Mouse (Mus musculus) lung, postnatal 36 days (tissue): ENCODE results near the gene Eid2.
"Not testable (repeated sequence)": the region's sequence is repeated elsewhere in the genome, so short reads cannot be mapped to it uniquely, and the experiment has no call there.

Experiments
- DNase-seq: peaks from one replicate; pipeline ENCODE4 v3.0.0; 2022; ENCODE audit warnings: mixed read lengths

The Eid2 gene

DNA sequence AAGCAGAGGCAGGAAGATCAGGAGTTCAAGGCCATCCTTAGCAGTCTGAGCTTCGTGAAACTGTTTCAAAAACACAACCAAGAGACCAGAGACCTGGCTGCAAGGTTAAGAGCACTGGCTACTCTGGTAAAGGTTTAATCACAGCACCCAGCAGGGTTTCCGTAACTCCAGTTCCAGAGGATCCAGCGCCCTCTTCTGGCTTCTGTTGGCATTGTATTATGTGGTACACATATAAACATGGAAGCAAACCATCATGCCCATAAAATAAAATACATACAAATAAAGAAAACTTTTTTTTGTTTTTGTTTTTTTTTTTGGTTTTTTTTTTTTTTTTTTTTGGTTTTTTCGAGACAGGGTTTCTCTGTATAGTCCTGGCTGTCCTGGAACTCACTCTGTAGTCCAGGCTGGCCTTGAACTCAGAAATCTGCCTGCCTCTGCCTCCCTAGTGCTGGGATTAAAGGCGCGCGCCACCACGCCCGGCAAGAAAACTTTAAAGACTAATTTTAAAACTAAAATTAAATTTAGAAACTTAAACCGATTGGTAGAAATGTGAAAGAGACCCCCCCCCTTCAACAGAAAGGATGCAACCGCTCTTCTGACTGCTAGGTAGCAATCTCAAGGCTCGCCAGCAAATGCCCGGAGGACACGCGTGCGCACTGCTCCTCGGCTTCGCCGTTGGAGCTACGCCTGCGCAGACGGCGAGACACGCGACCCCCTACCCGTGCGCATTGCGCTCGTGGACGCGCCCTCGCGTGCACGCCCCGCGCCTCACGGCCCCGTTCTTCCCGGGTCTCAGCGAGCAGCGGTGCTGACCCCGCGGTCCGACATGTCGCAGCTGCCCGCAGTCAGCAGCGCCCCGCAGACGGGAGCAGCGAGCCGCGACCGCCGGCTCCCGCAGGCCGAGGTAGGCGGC lies at the start of gene Eid2:
Gene Eid2 (plus strand): TSS at position 753 of the 913 bp plus-strand sequence.
- peak; percentile 76 for DNase-seq

DNA sequence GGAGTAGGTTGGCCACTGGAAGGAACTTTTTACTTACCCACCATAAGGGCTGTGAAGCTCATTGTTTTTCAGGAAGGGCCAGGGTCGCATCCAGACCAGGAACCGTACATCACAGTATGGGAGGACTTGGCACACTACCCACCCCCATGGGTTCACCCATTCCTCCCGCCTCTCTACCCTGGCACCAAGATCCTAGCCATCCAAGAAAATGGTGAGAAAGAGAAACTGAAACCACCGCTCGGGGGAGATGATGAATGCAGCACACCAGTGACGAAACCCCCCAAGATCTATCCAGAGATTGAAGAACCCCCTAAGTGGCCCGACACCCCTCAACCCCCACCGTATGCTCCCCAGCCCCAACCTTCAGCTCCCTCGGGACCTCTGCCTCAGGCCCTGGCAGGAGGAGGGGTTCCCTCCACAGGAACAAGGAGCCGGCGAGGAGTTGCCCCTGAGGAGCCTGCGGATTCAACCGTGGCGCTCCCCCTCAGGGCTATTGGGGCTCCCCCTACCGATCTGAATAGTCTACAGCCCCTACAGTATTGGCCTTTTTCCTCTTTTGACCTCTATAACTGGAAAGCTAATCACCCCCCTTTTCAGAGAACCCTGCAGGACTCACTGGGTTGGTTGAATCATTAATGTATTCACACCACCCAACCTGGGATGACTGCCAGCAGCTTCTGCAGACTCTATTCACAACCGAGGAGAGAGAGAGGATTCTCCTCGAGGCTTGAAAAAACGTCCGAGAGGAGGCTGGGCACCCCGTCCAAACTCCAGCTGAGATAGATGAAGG lies 48.5 kb upstream of the Eid2 start:
- DNase-seq = not testable (repeated sequence)

GRCm38 (mm10) chr7:28226836-28227235 lies 40.8 kb upstream of the Eid2 start:
- not testable (repeated sequence) for DNase-seq

GRCm38 (mm10) chr7:28227421-28227820 lies 40.3 kb upstream of the Eid2 start:
- DNase-seq = not testable (repeated sequence)

- DNase-seq = not testable (repeated sequence)
Observed at GRCm38 (mm10) chr7:28243943-28244342, 23.7 kb upstream of the Eid2 start.

- DNase-seq = no peak
Observed at GRCm38 (mm10) chr7:28248957-28249356, 18.7 kb upstream of the Eid2 start.

GRCm38 (mm10) chr7:28251976-28252375 lies 15.7 kb upstream of the Eid2 start:
- DNase-seq = no peak

DNA sequence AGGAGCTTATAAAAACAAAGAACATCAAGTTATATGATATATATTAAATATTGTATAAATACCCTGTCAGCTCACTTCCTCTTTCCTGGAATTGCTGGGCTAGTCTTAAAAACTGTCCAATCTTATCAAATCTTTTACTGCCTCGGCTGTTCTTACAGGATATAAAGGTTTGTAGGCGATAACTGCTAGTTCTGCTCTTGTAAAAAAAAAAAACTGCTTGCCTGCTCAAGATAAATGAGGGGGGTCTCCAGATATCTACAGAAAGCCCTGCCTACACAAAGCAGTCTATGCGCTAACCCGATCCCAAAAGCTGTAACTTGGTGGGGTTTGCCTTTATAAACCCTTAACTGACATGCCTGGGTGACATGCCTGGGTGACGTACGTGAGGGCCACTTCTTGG lies 13.1 kb upstream of the Eid2 start:
- DNase-seq = no peak

GRCm38 (mm10) chr7:28255476-28255875 lies 12.2 kb upstream of the Eid2 start:
- DNase-seq = no peak

DNA sequence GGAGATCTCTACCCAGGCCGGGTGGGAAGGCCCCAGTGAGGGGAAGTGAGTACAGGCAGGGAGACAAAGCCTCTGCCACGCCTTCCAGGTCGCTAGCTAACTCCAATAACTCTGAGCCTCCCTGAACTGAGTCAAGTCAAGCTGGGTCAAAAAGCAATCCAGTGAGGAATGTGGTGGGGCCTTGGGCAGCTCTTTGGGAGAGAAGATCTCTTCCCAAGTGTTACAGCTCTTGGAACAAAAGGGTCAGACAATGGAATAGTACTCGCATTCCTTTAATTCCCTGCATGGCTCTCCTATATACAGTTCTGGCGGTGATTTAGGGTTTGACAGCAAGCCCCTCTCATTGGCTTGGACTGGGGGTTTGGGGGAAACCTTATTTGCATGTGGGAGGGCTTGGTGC lies 4.8 kb upstream of the Eid2 start:
- no peak for DNase-seq

DNA sequence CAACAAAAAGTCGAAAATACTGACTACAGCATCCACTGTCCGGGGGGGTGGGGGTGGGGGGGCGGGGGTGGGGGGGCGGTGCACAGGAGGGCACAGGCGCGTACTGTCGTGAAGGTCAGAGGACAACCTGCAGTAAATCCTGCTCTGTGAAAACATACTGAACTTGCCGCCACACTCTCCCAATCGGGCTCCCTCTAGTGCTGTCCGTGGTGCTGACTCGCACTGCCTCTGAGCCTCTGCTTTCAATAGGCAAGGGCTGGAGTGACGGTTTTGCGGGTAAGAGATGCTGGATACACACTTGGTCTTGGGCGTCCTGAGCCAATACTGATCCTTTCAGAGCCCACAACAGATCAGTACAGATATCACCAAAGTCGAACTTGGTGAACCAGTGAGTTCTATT lies 3.9 kb upstream of the Eid2 start:
- peak; percentile 70 for DNase-seq

- DNase-seq = no peak
Observed at GRCm38 (mm10) chr7:28265391-28265790, 2.3 kb upstream of the Eid2 start.

DNA sequence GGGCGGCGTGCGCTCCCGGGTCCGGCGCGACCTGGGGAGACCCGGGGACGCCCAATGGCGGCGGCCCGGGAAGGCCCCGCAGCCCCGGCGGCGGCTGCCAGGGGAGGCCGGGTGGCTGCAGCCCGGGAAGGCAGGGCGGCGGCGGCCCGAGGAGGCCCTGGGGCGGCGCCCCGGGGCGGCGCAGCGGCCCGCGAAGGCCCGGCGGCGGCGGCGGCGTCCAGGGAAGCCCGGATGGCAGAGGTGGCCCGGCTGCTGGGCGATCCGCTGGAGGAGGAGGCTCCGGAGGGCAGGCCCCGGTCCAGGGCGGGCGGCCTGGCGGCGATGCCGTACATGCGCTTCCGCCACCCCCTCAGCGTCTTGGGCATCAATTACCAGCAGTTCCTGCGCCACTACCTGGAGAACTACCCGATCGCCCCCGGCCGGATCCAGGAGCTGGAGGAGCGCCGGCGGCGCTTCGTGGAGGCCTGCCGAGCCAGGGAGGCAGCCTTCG lies 406 bp downstream of the Eid2 start:
- DNase-seq = peak; percentile 53

GRCm38 (mm10) chr7:28268576-28268975 lies 895 bp downstream of the Eid2 start:
- DNase-seq = no peak

GRCm38 (mm10) chr7:28269355-28269754 lies 1.7 kb downstream of the Eid2 start:
- no peak for DNase-seq

- DNase-seq = no peak
Observed at GRCm38 (mm10) chr7:28271761-28272160, 4.1 kb downstream of the Eid2 start.

DNA sequence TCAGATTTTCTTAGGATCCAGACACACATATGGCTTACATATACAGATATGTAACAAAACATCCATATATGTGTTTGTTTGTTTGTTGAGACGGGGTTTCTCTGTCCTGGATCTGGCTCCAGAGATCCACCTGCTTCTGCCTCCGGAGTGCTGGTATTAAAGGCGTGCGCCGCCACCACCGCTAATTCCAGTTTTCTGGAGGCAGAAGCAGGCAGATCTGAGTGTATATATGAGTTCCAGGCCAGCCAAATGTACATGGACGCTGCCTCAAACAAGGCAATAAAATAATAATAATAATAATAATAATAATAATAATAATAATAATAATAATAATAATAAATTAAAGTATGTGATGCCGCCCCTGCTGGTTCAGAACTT lies 9.5 kb downstream of the Eid2 start:
- DNase-seq = no peak

DNA sequence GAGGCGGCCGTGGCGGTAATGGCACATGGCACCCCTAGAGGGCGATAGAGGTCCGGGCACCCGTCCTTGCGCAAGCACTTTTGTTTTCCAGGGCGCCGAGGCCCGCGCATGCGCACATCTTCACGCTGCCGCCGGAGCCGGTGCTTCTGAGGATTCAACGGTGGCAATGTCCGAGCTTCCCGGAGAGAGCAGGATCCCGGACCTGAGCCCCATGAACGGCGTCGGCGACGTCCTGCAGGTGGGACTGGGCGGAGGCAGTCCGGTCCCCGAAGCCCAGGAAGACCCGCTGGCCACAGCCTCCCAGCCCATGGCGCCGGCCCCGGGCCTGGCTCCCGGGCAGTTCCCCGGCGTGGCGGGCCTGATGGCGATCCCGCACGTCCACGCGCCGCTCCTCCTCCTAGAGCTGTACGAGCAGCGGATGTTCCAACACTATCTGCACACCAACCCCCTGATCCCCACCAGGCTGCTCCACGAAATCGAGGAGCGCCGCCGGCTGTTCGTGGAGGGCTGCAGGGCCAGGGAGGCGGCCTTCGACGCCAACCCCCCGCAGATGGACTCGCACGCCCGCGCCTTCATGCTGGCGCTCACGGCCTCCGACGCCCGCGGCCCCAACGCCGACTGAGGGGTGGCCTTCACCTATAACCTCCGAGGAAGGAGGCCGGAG lies 10.1 kb downstream of the Eid2 start, which contains the start of gene Eid2b:
Gene Eid2b (plus strand): TSS at position 125 of the 664 bp plus-strand sequence.
- DNase-seq = peak; percentile 96

DNA sequence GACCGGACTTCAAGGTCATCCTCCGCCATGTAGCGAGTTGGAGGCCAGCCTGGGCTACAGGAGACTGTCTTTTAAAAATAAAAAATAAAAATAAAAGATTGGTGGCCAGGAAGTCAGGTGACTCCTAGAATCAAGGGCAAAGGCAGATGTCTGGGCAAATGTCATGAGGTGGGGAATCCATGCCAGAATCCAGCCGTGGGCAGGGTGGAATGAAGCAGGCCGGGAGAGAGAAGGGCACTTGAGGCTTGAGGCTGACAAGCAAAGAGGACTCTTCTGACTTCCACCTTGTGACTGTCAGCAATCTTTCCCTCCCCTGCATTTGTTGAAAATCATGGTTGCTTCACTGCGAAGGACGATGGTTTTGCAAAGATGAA lies 10.6 kb downstream of the Eid2 start:
- no peak for DNase-seq

DNA sequence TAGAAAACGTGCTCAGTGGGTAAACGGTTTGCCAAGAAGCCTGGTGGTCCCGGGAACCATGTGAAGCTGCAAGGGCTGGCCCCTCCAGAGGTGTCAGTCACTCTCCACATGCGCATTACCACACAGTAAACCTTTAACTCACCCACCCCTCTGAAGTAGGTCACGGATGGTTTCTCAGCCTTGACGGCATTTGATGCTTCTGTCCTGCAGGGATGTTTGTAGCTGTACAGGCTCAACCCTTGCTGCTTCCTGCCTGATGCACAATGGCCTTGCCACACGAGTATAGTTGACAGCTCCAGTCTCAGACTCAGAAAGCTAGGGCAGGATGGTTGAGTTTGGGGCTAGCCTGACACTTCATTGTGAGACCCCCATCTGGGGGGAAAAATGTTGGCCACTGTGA lies 12.9 kb downstream of the Eid2 start:
- DNase-seq = no peak

GRCm38 (mm10) chr7:28290165-28290564 lies 22.5 kb downstream of the Eid2 start:
- no peak for DNase-seq

DNA sequence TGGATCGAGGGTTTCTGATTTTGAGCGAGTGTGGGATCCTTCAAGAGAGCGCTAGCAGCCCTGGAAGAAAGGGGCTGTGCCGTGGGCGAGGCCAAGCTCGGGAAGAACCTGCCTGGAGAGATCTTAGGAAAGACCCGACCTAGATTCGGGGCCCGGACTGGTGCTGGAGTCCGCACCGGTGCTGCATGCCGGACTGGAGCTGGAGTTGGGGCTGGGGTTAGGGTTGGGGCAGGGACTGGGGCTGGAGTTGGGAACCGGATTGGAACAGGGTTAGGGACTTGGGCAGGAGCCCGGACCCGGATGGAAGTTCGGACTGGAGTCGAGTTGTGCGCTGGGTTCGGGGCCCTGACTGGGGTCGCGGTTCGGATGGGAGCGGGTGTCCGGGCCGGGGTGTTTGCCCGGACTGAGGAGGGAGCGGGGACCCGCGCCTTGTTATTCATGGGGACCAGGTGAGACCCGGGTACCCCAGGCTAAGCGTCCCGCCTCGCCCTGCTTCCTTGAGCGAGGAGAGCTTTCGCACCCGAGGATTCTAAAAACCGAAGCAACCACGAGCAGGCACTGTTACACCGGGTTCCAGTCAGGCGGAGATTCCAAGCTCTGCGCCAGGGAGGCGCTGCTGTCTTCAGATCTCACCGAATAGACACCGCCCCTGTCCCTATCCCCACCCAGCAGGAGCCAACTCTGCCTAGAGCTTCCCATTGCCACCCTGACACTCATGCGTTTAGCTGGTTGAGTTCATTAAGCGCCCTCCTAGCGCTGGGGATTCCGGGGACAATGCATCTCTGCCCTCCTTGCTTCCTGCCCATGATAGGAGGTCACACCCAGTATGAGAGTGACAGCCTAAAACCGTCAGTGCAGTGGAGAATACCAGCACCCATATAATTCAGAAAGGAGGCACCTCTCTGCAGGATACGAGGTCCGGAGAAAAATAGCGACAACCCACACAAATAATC lies 23.2 kb downstream of the Eid2 start, which contains the start of gene Selenov:
Gene Selenov (minus strand): TSS at position 549 of the 953 bp plus-strand sequence.
- DNase-seq = no peak
